Mouse (Mus musculus): ENCODE data around the gene Gcg. TPM values are rescaled to one million over a fixed set of nuclear protein-coding genes. Genes with fewer than 3 reads are reported as not detected.
A peak's percentile ranks its signal among the peaks of the same experiment; 100 is the strongest.

The Gcg gene
- polyA plus RNA-seq, 1 experiment from 2014 or later = 22.4 TPM

DNA sequence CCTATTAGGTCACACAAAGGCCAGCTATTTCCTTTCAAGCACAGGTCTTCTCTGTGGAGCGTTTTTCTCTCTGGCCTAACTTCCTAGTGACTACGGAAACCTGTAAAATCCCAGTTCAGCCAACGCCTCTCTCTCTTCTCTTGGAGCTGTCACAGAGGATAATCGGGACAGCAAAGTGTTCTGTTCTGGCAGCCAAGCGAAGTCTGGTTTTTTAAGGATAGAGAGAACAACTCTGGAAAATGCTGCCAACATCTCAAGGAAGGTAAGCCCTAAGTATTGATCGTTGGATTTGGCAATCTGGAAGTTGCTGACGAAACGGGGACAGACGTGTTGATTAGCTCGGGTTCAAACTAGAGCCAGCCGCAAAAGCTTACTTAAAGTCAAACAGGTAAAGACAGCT, 28.5 kb downstream of the Gcg start:
- Histone ChIP-seq H3K4me2 (ENCODE audit: low read length) (no peak overlapping the region), H3K9me3 (ENCODE audit: control insufficient read depth, low read length) (no peaks in the 10 kb centered on the region), H3K4me3 (ENCODE audit: low read depth, low read length) (no peak overlapping the region), H3K4me1 (replicated peaks; ENCODE audit: control insufficient read depth, insufficient read depth, low read length) (no peaks in the 10 kb centered on the region), H3K27ac (ENCODE audit: low read depth) (no peak overlapping the region), H3K36me3 (ENCODE audit: control insufficient read depth, insufficient read depth, low read length) (no peaks in the 10 kb centered on the region), H3K27me3 (replicated peaks; ENCODE audit: control insufficient read depth, insufficient read depth, low read length) (no peaks in the 10 kb centered on the region), H3K9ac (ENCODE audit: low read length) (no peak overlapping the region)
- WGBS = 84% methylated on average over 11 of the region's 11 CpGs
- no peak for ATAC-seq (replicated peaks; ENCODE audit: low FRiP score, low TSS enrichment, low read depth)
- DNase-seq (ENCODE audit: low spot score) = no peak

DNA sequence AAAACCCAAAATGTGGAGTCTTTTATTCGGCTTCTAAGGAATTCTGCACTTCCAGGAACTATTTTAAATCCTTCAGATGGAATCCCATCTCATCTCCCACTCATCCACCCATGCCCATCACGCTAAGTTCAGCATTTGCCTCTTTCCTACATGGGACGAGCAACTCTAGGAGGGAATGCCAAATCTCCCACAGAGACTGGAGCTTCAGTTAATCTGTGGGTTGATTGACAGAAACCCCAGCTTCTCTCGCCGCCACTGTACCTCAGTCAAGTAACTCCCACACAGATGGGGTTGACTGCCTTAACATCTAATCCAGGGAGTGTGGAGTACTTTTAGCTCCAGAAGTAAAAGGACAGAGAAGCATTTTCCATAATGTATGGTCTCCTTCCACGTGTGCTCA, 29.4 kb downstream of the Gcg start:
- no peak overlapping the region for H3K9ac ChIP-seq (ENCODE audit: low read length)
- H3K4me2 ChIP-seq (ENCODE audit: low read length) = no peak overlapping the region
- H3K27me3 ChIP-seq (replicated peaks; ENCODE audit: control insufficient read depth, insufficient read depth, low read length) = no peaks in the 10 kb centered on the region
- H3K9me3 ChIP-seq (ENCODE audit: control insufficient read depth, low read length) = no peaks in the 10 kb centered on the region
- no peaks in the 10 kb centered on the region for H3K36me3 ChIP-seq (ENCODE audit: control insufficient read depth, insufficient read depth, low read length)
- H3K4me3 ChIP-seq (ENCODE audit: low read depth, low read length) = no peak overlapping the region
- no peak overlapping the region for H3K27ac ChIP-seq (ENCODE audit: low read depth)
- no peaks in the 10 kb centered on the region for H3K4me1 ChIP-seq (replicated peaks; ENCODE audit: control insufficient read depth, insufficient read depth, low read length)
- WGBS = 76% methylated on average over 6 of the region's 6 CpGs
- DNase-seq (ENCODE audit: low spot score) (no peak), ATAC-seq (replicated peaks; ENCODE audit: low FRiP score, low TSS enrichment, low read depth) (no peak)

DNA sequence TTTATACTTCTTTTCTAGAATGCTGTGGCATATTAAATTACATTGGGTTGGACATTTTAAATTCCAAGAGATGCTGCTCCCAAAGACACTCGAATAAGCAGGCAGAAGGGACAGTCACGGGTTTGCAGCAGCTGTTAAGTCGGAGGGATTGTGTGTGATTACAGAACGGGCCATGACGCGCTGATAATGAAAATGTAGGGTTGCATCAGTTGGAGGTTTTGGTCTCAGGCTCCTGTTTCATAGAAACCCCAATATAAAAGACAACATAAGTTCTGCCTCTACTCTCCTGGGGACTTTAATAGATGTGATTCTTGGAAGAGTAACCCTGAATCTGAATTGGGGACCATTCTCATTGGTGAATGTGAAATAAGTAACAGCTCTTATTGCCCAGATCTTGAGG, 33.1 kb downstream of the Gcg start:
- H3K4me3 ChIP-seq (ENCODE audit: low read depth, low read length) = no peak overlapping the region

DNA sequence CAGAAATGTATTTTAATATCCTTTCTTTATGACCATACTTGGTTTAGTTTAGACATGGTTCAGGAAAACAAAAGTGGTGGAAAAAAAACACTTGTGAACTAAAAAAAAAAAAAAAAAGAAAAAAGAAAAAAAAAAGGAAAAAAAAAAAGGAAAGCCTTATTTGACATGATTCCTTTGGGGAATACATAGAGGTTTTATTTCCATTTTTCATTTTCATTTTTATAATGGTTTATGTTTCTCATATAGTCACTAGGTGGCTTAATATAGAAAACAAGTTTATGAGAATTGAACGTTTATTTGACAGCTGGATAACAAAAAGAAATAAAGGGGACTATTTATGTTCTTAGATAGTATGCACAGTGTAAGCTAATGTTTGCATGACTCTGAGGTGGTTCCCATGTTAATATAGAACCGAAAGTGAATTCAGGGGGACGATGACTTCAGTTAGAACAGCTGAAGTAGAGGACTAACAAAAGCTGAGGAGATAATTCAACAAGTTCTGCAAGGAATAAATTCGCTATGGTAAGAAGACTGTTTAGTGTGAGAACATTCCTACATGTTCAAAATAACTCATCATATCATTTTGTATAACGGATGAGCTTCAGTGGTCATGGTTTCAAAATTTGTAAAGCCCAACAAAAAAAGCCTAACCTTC, 33.6 kb downstream of the Gcg start:
- H3K36me3 ChIP-seq (ENCODE audit: control insufficient read depth, insufficient read depth, low read length) = no peaks in the 10 kb centered on the region
- WGBS = 76% methylated on average over 5 of the region's 5 CpGs

More for the DNA sequence above, 33.1 kb downstream of the Gcg start:
- no peak overlapping the region for H3K27ac ChIP-seq (ENCODE audit: low read depth)
- no peaks in the 10 kb centered on the region for H3K9me3 ChIP-seq (ENCODE audit: control insufficient read depth, low read length)
- H3K36me3 ChIP-seq (ENCODE audit: control insufficient read depth, insufficient read depth, low read length) = no peaks in the 10 kb centered on the region
- 87% methylated on average over 6 of the region's 6 CpGs for WGBS
- no peaks in the 10 kb centered on the region for H3K27me3 ChIP-seq (replicated peaks; ENCODE audit: control insufficient read depth, insufficient read depth, low read length)
- ATAC-seq (replicated peaks; ENCODE audit: low FRiP score, low TSS enrichment, low read depth) (no peak), DNase-seq (ENCODE audit: low spot score) (no peak)
- no peak overlapping the region for H3K9ac ChIP-seq (ENCODE audit: low read length)
- no peak overlapping the region for H3K4me2 ChIP-seq (ENCODE audit: low read length)
- no peaks in the 10 kb centered on the region for H3K4me1 ChIP-seq (replicated peaks; ENCODE audit: control insufficient read depth, insufficient read depth, low read length)

DNA sequence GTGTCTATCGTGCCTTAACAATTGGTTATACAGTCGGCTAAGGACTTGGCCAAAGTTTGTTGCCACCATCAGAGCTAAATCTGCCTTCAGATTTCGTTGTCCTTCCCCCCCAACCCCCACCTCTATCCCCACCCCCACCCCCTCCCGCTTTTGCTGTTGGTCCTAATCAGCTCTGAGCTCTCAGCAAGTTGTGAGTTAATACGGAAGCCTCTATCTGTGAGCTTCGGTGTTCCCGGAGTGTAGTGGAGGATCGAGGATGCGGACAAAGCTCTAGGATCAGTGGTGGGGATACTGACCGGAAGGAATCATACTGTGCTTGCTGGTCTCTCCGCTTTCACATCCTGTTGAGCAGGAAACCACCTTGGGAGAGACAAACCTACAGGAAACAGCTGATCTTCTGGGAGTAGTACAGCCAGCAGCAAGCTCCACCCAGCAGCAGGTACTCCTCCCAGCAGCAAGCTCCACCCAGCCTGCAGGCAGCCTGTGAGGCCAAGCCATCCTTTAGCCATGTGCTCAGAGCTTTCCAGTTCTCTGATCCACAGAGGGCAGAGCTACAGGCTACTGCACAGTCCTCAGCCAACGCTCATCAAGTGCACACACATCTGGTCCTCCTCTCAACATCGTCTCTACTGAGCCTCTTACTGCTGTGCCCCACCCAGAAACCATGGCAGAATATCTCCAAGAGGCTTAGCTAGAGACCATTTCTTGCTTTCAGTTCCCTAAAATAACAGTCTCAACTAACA, 42.5 kb downstream of the Gcg start:
- no peak overlapping the region for H3K9ac ChIP-seq (ENCODE audit: low read length)
- H3K4me1 ChIP-seq (replicated peaks; ENCODE audit: control insufficient read depth, insufficient read depth, low read length) = no peaks in the 10 kb centered on the region
- peak; percentile 43 for DNase-seq (ENCODE audit: low spot score)
- WGBS = 59% methylated on average over 13 of the region's 13 CpGs
- H3K4me3 ChIP-seq (ENCODE audit: low read depth, low read length) = no peak overlapping the region
- H3K27me3 ChIP-seq (replicated peaks; ENCODE audit: control insufficient read depth, insufficient read depth, low read length) = no peaks in the 10 kb centered on the region
- H3K9me3 ChIP-seq (ENCODE audit: control insufficient read depth, low read length) = no peaks in the 10 kb centered on the region
- peak overlapping the region; percentile 15; the same call in 1 of the 2 replicates for H3K4me2 ChIP-seq (ENCODE audit: low read length)
- ATAC-seq (replicated peaks; ENCODE audit: low FRiP score, low TSS enrichment, low read depth) = peak; percentile 58; the same call in 1 of the 2 replicates
- no peak overlapping the region for H3K27ac ChIP-seq (ENCODE audit: low read depth)
- no peaks in the 10 kb centered on the region for H3K36me3 ChIP-seq (ENCODE audit: control insufficient read depth, insufficient read depth, low read length)

More for the DNA sequence above, 33.6 kb downstream of the Gcg start:
- ATAC-seq (replicated peaks; ENCODE audit: low FRiP score, low TSS enrichment, low read depth) (no peak), DNase-seq (ENCODE audit: low spot score) (no peak)
- Histone ChIP-seq H3K9me3 (ENCODE audit: control insufficient read depth, low read length) (no peaks in the 10 kb centered on the region), H3K4me3 (ENCODE audit: low read depth, low read length) (no peak overlapping the region), H3K4me2 (ENCODE audit: low read length) (no peak overlapping the region), H3K27me3 (replicated peaks; ENCODE audit: control insufficient read depth, insufficient read depth, low read length) (no peaks in the 10 kb centered on the region), H3K9ac (ENCODE audit: low read length) (no peak overlapping the region), H3K4me1 (replicated peaks; ENCODE audit: control insufficient read depth, insufficient read depth, low read length) (no peaks in the 10 kb centered on the region), H3K27ac (ENCODE audit: low read depth) (no peak overlapping the region)

DNA sequence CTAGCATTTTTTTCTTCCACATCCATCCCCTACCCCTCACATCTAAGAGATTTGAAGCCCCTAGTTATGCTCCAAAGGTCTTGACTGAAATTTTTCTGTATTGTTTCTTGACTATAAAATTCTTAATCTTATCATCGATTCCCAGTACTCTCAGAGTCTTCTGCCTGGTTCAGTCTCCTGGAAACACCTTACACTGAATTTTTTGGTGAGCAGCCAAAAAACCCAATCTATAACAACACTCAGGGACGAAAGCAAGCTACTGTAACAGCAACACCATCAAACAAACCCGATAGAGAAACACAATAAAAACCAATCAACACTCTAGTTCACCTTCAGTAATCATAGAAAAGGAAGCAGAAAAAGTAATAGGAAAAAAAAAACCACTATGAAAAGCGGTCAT, 43.4 kb downstream of the Gcg start:
- no peak overlapping the region for H3K27ac ChIP-seq (ENCODE audit: low read depth)
- H3K9ac ChIP-seq (ENCODE audit: low read length) = no peak overlapping the region
- H3K36me3 ChIP-seq (ENCODE audit: control insufficient read depth, insufficient read depth, low read length) = no peaks in the 10 kb centered on the region
- H3K27me3 ChIP-seq (replicated peaks; ENCODE audit: control insufficient read depth, insufficient read depth, low read length) = no peaks in the 10 kb centered on the region
- ATAC-seq (replicated peaks; ENCODE audit: low FRiP score, low TSS enrichment, low read depth) = no peak
- 81% methylated on average over 4 of the region's 4 CpGs for WGBS
- no peaks in the 10 kb centered on the region for H3K4me1 ChIP-seq (replicated peaks; ENCODE audit: control insufficient read depth, insufficient read depth, low read length)
- no peak overlapping the region for H3K4me3 ChIP-seq (ENCODE audit: low read depth, low read length)
- DNase-seq (ENCODE audit: low spot score) = no peak
- H3K9me3 ChIP-seq (ENCODE audit: control insufficient read depth, low read length) = no peaks in the 10 kb centered on the region
- no peak overlapping the region for H3K4me2 ChIP-seq (ENCODE audit: low read length)

DNA sequence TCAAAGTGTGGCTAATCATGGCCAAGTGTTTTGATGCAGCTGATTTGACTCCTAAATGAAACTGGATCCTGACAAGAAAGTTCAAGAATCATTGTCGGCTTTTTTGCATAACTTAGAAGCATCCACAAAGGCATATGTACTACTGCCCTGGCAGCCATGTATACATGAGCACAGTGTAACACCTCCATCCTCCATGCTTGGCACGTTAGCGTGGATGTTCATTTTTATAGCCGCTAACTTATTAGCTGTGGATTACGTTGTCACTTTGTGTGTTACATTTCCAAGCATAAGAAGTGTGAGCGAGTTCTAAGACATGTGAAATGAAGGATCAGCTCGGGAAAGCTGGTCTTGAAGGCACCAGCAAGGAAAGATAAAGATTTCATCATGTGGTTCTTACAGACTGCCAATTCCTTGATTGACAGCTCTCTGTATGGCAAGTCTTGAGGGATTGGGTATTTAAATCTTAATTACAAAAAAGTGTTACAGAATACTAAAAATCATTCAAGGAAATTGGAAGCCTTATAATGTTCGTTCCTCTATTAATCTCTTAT, 52.1 kb downstream of the Gcg start:
- Histone ChIP-seq H3K9me3 (ENCODE audit: control insufficient read depth, low read length) (no peaks in the 10 kb centered on the region), H3K4me3 (ENCODE audit: low read depth, low read length) (no peak overlapping the region), H3K4me1 (replicated peaks; ENCODE audit: control insufficient read depth, insufficient read depth, low read length) (no peaks in the 10 kb centered on the region), H3K36me3 (ENCODE audit: control insufficient read depth, insufficient read depth, low read length) (no peaks in the 10 kb centered on the region), H3K27me3 (replicated peaks; ENCODE audit: control insufficient read depth, insufficient read depth, low read length) (no peaks in the 10 kb centered on the region), H3K4me2 (ENCODE audit: low read length) (no peak overlapping the region), H3K27ac (ENCODE audit: low read depth) (no peak overlapping the region), H3K9ac (ENCODE audit: low read length) (no peak overlapping the region)
- WGBS = 84% methylated on average over 8 of the region's 8 CpGs
- ATAC-seq (replicated peaks; ENCODE audit: low FRiP score, low TSS enrichment, low read depth) (no peak), DNase-seq (ENCODE audit: low spot score) (peak; percentile 44)

DNA sequence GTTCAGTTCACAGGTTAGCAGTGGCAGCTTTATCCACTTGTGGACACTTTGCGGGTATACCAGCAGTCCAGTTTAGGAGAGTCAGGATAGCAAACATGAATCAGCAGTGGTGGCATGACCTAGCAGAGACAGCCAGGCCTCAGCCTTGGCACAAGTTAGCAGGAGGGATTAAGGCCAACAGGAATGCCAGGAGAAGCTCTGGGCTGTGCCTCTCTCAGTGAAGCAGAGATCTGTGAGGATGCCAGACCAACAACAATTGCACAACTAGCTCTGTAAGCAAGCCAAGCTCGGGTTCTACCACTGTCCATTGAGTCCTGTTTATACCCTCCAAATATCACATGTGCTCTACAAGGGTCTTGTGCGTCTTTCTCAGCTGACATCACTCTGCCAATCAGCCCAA, 57.5 kb downstream of the Gcg start:
- Histone ChIP-seq H3K4me3 (ENCODE audit: low read depth, low read length) (no peak overlapping the region), H3K27me3 (replicated peaks; ENCODE audit: control insufficient read depth, insufficient read depth, low read length) (no peaks in the 10 kb centered on the region), H3K4me2 (ENCODE audit: low read length) (no peak overlapping the region), H3K4me1 (replicated peaks; ENCODE audit: control insufficient read depth, insufficient read depth, low read length) (no peaks in the 10 kb centered on the region), H3K27ac (ENCODE audit: low read depth) (no peak overlapping the region), H3K36me3 (ENCODE audit: control insufficient read depth, insufficient read depth, low read length) (no peaks in the 10 kb centered on the region), H3K9ac (ENCODE audit: low read length) (no peak overlapping the region), H3K9me3 (ENCODE audit: control insufficient read depth, low read length) (no peaks in the 10 kb centered on the region)
- peak; percentile 44 for DNase-seq (ENCODE audit: low spot score)
- 85% methylated on average over 3 of the region's 3 CpGs for WGBS
- ATAC-seq (replicated peaks; ENCODE audit: low FRiP score, low TSS enrichment, low read depth) = no peak
